Mouse (Mus musculus): ENCODE results near the gene Hmox2. TPM values are rescaled to one million over a fixed set of nuclear protein-coding genes. Genes with fewer than 3 reads are reported as not detected.

Hmox2 gene
- polyA plus RNA-seq (2015; fragmentation: Nextera tagmentation; extraction: Ambion mirVana), result 48.5 and 51.6 TPM in 2 replicates

DNA sequence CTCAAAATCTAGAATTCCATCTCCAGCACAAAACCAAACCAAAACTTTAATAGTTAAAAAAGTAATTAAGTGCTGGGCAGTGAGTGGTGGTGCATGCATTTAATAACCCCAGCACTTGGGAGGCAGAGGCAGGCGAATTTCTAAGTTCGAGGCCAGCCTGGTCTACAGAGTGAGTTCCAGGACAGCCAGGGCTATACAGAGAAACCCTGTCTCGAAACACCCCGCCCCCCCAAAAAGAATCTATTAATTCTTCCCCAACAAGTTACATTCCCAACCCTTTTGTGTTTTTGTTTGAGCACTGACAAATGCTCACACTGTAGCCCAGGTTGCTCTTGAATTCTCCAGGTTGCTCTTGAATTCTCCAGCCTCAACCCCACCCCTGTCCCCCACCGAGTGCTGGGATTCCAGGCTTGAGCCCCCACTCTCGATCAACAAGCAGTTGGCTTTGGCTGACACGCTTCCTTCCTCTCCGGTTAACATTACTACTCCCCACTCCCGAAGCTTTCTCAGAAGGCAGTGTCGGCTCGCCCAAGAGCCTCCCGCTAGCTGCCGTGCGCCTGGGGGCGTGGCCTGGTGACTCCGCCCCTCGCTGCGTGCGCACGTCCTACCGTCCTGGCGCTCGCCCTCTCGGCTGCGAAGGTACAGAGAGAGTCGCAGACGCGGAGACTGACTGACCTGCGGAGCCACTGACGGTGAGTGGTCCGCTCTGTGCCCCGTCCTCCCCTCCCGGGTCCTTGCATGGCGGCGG lies at the start of gene Hmox2:
Gene Hmox2, plus strand, starts transcription at position 582 of the 748 bp plus-strand sequence.

DNA sequence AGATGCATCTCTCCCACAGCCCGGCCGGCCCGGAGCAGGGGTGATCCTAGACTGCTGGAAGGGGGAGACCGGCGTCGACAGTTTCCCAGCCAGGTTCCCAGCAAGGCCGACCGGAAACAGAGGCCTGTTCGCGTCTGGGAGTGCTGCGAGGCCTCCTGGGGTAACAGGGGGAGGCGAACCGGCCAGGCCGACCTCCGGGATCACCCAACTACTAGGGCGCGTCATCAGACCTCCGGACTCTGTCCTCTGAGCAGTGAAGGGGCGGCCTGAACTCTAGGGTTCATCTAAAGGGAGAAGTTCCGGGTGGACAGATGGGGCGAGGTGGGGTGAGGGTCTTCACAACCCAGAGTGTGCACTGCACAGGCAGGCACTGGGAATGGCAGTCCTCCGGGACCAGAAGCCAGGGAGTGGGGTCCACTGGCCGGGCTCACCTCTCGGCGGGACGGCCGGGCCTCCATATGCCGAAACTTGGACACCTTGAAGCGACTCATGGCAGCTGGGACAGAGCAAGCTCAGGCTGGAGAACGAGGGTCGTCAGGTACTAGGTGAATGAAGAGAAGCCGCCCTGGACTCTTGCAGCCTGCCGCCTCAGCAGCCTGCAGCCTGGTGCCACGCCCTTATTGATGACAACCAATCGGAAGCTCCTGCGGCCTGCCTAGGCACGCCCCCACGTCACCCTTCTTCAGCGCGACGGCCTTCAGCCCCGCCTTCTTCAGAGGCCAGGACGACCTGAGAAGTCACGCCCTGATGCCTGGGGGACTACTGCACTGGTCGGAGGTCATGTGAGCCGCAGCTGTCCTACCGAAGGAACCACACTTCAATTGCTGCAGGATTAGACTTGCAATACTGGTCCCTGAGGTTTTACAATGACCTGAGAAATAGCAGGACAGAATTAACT lies 46.8 kb upstream of the Hmox2 start, which contains the start of gene Coro7:
Gene Coro7, minus strand, starts transcription at position 657 of the 898 bp plus-strand sequence.

DNA sequence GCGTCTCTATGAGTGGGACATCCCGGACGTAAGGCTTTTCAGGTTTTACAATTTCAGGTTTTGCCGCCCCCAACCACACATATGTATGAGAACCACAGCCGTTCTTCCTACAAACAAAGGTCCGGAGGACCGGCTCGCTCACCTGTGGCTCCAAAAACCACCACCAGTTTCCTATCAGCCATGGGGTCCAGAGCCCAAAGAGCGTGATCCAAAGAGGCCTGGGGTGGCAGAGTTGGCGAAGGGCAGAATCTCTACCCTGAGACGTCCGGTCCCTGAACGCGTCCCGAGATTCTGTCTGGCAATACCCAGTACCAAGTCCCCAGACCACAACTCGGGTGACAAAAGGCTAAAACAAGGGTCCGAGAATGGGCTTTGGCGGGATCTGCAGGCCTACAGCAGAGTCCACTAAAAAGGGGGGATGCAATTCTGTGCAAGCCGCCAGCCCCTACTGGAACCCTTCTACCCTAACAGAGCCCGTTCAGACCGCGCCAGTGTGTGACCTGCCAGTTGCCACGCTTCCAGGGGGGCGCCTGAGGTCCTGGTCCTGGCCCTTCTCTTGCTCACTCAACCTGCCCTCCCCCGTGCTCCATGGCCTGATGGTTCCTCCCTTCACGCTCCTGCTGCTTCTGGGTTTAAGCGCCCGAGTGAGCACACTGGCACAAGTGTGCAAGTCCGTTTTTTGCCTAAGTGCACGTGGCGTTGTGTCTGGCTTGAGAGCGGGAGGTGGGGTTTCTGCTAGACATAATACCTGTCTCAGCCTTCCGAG lies 7.2 kb upstream of the Hmox2 start, which contains the start of gene Nmral1:
Gene Nmral1, minus strand, starts transcription at position 604 of the 766 bp plus-strand sequence.

DNA sequence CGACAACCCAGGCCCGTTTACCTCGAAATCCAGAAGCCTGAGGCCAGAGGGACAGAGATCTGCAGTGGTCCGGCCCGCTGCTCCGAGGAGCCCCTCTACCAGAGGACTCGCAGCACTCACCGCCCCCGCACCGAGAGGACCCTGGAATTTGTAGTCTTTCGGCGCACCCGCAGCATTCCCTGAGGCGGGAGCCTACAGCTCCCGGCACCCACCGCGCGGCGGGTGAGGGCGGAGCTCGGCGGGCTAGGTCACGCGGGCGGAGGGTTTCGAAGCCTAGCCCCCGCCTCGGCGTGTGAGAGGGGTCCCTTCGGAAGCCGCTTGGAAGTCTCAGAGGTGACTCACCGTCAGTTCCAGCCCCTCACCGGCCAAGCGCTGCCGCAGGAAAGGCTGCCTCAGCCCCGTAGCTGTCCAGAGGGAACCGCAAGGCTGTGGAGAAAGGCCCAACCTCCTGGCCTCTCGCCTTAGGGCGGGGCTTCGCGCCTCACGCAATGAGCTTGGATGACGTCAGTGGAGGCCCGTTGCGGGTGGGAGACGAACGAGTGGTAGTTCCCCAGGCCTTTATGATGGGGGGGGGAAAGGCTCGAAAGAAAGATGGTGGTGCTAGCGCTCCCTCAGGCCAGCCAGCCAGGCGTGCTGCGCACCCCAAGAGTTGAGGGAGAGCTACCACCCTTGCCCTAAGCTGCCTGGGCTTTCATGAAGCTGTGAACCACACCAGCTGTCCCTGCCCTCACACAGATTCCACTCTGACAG lies 63.8 kb downstream of the Hmox2 start, which contains the start of gene Cdip1:
Gene Cdip1, minus strand, starts transcription at position 483 of the 750 bp plus-strand sequence.

Other genes starting within 250 kb of the Hmox2 start
- 8.3 and 10.1 TPM in 2 replicates for gene Srl, start 184.5 kb upstream of the Hmox2 start, polyA plus RNA-seq (2015; fragmentation: Nextera tagmentation; extraction: Ambion mirVana)
- gene Tfap4, start 166.5 kb upstream of the Hmox2 start, polyA plus RNA-seq (2015; fragmentation: Nextera tagmentation; extraction: Ambion mirVana), result 6.5 and 6.8 TPM in 2 replicates
- gene Glis2, start 131.6 kb upstream of the Hmox2 start, polyA plus RNA-seq (2015; fragmentation: Nextera tagmentation; extraction: Ambion mirVana), result 17.3 and 27.7 TPM in 2 replicates
- gene Pam16, start 101.4 kb upstream of the Hmox2 start, polyA plus RNA-seq (2015; fragmentation: Nextera tagmentation; extraction: Ambion mirVana), result 78.4 TPM in 2 replicates
- gene Vasn, start 86.4 kb upstream of the Hmox2 start, polyA plus RNA-seq (2015; fragmentation: Nextera tagmentation; extraction: Ambion mirVana), result 10.8 and 12.9 TPM in 2 replicates
- 39.2 and 42.6 TPM in 2 replicates for gene Dnaja3, start 86.4 kb upstream of the Hmox2 start, polyA plus RNA-seq (2015; fragmentation: Nextera tagmentation; extraction: Ambion mirVana)
- gene Coro7, start 46.6 kb upstream of the Hmox2 start, polyA plus RNA-seq (2015; fragmentation: Nextera tagmentation; extraction: Ambion mirVana), result 7.2 and 9.6 TPM in 2 replicates
- 10.9 and 11.2 TPM in 2 replicates for gene Nmral1, start 7.0 kb upstream of the Hmox2 start, polyA plus RNA-seq (2015; fragmentation: Nextera tagmentation; extraction: Ambion mirVana)
- gene Cdip1, start 63.9 kb downstream of the Hmox2 start, polyA plus RNA-seq (2015; fragmentation: Nextera tagmentation; extraction: Ambion mirVana), result 30.5 and 33.2 TPM in 2 replicates
- gene 4930562C15Rik, start 109.1 kb downstream of the Hmox2 start, polyA plus RNA-seq (2015; fragmentation: Nextera tagmentation; extraction: Ambion mirVana), result 0.35 and 0.69 TPM in 2 replicates
- gene Ubald1, start 154.0 kb downstream of the Hmox2 start, polyA plus RNA-seq (2015; fragmentation: Nextera tagmentation; extraction: Ambion mirVana), result 41.6 and 42.7 TPM in 2 replicates
- gene Mgrn1, start 159.9 kb downstream of the Hmox2 start, polyA plus RNA-seq (2015; fragmentation: Nextera tagmentation; extraction: Ambion mirVana), result 56.0 and 61.4 TPM in 2 replicates
- 72.2 and 77.5 TPM in 2 replicates for gene Nudt16l1, start 212.4 kb downstream of the Hmox2 start, polyA plus RNA-seq (2015; fragmentation: Nextera tagmentation; extraction: Ambion mirVana)
- 23.7 and 25.9 TPM in 2 replicates for gene Anks3, start 237.8 kb downstream of the Hmox2 start, polyA plus RNA-seq (2015; fragmentation: Nextera tagmentation; extraction: Ambion mirVana)

Data from urinary bladder, postnatal 0 days (tissue).